Mouse (Mus musculus) CH12.LX (cell line): ENCODE results near the gene Vamp2.

Experiments
- CTCF ChIP-seq, 2 experiments: IDR thresholded peaks in 1 of 2; conservative IDR thresholded peaks in 1 of 2; 2 replicates each; pipeline ENCODE4 v1.5.1; 2011 to 2012; ENCODE audit warnings: low read depth in 2 of 2, low read length in 2 of 2, improper control_type of control experiment in 1 of 2, inconsistent platforms in 1 of 2, mild to moderate bottlenecking in 1 of 2, moderate library complexity in 1 of 2
- E2F4 ChIP-seq: IDR thresholded peaks from 2 replicates; pipeline ENCODE4 v1.6.1; 2011; ENCODE audit warnings: low read depth, low read length, improper control_type of control experiment; ENCODE audit not compliant: insufficient replicate concordance
- EP300 ChIP-seq: IDR thresholded peaks from 2 replicates; pipeline ENCODE4 v1.6.1; 2011; ENCODE audit warnings: low read length, improper control_type of control experiment
- POLR2A ChIP-seq: IDR thresholded peaks from 2 replicates; pipeline ENCODE4 v1.6.1; 2011; ENCODE audit warnings: low read depth, mild to moderate bottlenecking, improper control_type of control experiment, low read length
- SIN3A ChIP-seq: IDR thresholded peaks from 2 replicates; pipeline ENCODE4 v1.6.1; 2012; ENCODE audit warnings: low read length, improper control_type of control experiment, inconsistent platforms
- ZNF384 ChIP-seq: IDR thresholded peaks from 2 replicates; pipeline ENCODE4 v1.6.1; 2012; ENCODE audit warnings: low read depth, low read length, improper control_type of control experiment, inconsistent platforms

GRCm38 (mm10) chr11:69125919-69126705 is 37.8 kb downstream of the Vamp2 start:
- TF ChIP-seq E2F4: no peak
- no peak for TF ChIP-seq POLR2A
- TF ChIP-seq CTCF (conservative IDR thresholded peaks at IDR 0.05 in 1 of 2, IDR thresholded peaks at IDR 0.05 in 1 of 2; ENCODE audit: low read depth in 2 of 2, low read length in 2 of 2): no peak
- no peak for TF ChIP-seq ZNF384
- TF ChIP-seq EP300: no peak
- no peak for TF ChIP-seq SIN3A
